Mouse (Mus musculus): ENCODE data around the gene Fam234b.

DNA sequence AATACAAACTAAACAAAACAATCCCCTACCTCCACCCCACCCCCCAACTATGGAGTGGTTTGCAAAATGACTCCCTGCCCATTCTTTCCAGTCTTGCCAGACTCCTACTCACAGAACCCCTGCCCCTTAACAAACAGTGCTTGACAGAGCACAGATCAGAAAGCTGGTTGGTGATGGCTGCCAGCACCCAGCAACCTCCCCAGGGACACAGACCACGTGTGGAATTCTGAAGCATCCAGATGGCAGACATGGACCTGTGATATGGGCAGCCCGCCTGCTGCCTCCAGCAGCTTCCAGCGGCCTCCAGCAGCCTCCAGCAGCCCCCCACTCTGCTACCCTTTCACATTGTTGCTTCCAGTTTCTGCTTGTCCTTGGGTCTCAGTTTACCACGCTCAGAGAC is 77.5 kb downstream of the Fam234b start:
- TF ChIP-seq POLR2A (IDR thresholded peaks at IDR 0.05; ENCODE audit: insufficient read length, low read depth) (no peak), USF1 (IDR thresholded peaks at IDR 0.05; ENCODE audit: low read depth) (no peak), TCF12 (IDR thresholded peaks at IDR 0.05; ENCODE audit: insufficient read depth, poor library complexity, severe bottlenecking) (no peak)

Data from myocyte (in vitro differentiated cells).